Mouse (Mus musculus) c-Kit-positive CD71-positive TER-119-positive erythroid progenitor cells, embryonic 14.5 days (primary cell): ENCODE measurements around the gene Nfat5.

Source experiments
- DNase-seq: peaks from one replicate; pipeline ENCODE4 v3.0.0-alpha.2; 2013; ENCODE audit warnings: low spot score

The Nfat5 gene

DNA sequence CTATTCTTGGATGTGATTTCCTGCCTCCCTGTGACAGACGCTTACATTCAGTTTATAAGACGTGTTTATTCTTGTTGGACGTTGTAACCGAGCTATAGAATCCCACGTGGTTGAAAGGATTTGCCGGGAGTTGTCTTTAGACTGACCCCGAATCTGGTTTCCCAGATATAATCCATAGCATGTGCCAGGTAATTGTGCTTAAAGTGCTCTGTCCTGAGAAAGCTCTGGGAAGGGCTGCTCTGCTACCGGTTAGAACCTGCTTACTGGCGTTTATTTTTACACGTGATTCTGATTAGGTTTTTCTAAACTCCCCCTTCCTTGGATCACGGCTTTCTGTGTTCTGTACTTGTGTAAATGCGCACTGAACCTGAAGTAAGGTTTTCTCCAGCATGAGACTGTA lies 104.4 kb downstream of the Nfat5 start:
- no peak for DNase-seq

DNA sequence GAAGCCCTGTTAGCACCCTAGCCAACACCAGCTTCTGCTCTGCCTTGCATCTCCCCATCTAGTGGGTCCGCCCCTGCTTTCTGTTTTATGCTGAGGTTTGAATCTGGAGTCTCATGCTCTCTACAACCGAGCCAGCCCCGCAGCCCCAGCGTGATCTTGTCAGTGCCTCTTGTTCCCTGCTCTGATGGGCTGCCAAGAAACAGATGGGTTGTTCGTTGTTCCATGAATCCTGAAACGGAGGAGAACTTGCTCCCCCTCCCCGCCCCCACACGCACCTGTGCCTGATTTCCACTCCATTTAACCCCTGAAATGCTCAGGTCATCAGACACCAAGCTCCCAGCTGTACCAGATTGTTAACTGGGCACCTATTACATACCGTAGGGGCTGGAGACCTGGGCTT lies 106.2 kb downstream of the Nfat5 start:
- no peak for DNase-seq

GRCm38 (mm10) chr8:107401866-107402265 lies 108.6 kb downstream of the Nfat5 start:
- DNase-seq: no peak

GRCm38 (mm10) chr8:107403038-107403781 lies 109.9 kb downstream of the Nfat5 start, which contains the start of gene Nqo1:
TSS of gene Nqo1 (minus strand) at chr8:107403206.
- peak; percentile 91 for DNase-seq

GRCm38 (mm10) chr8:107404057-107404456 lies 110.8 kb downstream of the Nfat5 start:
- no peak for DNase-seq

- no peak for DNase-seq
Observed at GRCm38 (mm10) chr8:107405935-107406334, 112.7 kb downstream of the Nfat5 start.

DNA sequence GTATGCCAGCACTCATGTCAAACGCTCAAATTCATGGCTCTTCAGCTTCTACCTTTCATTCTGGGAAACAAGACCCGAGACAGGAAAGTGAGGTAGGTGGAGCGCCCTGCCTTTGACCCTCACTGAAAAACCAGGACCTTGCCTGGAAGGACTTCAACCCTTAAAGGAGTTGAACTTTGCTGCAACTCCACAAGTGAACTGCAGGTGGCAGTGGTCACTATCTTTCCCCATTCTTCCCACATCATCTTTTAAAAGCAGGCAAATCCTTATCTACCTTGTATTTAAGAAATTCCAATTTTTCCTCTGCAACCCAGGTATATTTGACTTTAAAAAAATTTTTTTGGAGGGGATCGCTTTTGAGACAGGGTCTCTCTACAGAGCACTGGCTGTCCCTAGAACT lies 118.1 kb downstream of the Nfat5 start:
- peak; percentile 41 for DNase-seq

DNA sequence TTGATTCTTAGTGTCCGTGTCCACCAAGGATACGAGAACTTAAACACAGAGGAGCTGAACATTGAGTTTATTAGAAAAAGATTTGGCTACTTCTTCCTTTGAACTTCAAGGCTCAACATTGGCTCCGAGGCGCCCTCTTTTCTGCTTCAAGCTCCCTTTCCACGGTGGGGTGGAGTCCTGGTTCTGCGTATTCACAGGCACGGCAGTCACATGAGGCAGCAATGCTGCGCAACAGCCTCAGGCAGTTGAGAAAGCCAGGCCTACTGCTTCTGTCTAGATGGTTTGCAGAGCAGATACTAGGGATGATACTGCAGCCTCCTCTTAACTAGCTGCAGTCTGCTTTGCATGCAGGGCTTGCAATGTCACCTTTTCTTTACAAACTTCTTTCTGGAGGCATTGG lies 119.3 kb downstream of the Nfat5 start:
- DNase-seq: no peak

DNA sequence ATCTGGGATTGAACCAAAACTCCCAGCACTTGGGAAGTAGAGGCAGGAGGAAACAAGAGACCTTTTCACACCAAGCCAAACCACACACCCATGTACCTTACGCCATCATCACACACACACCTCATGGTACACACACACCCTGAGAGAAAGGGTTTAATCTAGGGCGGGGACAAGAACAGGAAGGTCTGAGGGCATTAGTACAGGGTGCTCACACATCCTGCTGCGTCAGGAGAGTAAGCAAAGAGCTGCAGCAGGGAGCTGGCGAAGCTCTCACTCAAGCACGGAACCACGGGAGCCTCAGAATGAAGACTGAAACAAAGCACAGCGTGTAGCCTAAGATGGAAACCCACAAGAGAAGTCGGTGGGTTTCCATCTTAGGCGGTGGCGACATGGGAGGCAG lies 120.6 kb downstream of the Nfat5 start:
- DNase-seq: no peak

- no peak for DNase-seq
Observed at GRCm38 (mm10) chr8:107417001-107417400, 123.7 kb downstream of the Nfat5 start.

DNA sequence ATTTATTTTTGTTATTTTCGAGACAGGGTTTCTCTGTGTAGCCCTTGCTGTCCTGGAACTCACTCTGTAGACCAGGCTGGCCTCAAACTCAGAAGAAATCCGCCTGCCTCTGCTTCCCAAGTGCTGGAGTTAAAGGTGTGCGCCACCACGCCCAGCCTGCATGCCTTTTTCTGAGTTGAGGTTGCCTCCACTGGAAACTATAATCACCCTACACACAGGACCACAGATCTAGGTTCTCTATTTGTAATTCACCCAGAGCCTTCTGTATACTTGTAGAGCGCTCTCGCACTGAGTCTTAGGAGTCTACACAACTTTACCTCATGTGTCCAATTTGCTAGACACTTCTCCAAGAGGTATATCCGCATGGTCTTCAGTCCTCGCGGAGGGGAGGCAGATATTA lies 130.9 kb downstream of the Nfat5 start:
- no peak for DNase-seq

GRCm38 (mm10) chr8:107424597-107425229 lies 131.4 kb downstream of the Nfat5 start, which contains the start of gene Nob1:
TSS of gene Nob1 (minus strand) at chr8:107425051.
- DNase-seq: peak; percentile 98

- DNase-seq: no peak
Observed at GRCm38 (mm10) chr8:107425230-107425597, 131.9 kb downstream of the Nfat5 start.
